Mouse (Mus musculus) liver, adult 2 months (tissue): ENCODE results near the gene Imp3.

Source experiments
- CTCF ChIP-seq: fragments of 200-500 bp; IDR thresholded peaks from 2 replicates; pipeline ENCODE4 v1.5.1; 2011; ENCODE audit warnings: low read depth, low read length, control low read depth
- POLR2A ChIP-seq: fragments of 200-500 bp; IDR thresholded peaks from 2 replicates; pipeline ENCODE4 v1.6.1; 2011; ENCODE audit warnings: low read length, control low read depth; ENCODE audit not compliant: insufficient read depth; ENCODE audit errors: extremely low read depth

DNA sequence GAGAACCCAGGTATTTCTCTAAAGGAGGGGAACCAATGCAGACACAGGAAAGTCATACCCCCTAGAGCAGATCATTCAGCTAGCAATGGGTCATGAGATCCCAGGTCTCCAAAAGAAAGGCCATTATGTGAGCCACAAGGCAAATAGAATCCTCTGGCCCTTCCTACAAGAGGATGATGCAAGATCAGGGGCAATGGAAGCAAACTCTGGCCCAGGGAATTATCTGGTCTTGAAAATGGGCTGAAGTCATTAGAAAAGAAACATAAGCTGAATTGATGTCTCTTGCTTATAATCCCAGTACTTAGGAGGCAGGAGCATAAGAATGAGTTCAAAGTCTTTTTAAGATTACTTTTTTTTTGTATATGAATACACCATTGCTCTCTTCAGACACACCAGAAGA is 37.2 kb upstream of the Imp3 start:
- TF ChIP-seq CTCF (no peak), POLR2A (no peak)
